8 mouse cellular contexts compared by ENCODE assay signal in the genomic region with DNA sequence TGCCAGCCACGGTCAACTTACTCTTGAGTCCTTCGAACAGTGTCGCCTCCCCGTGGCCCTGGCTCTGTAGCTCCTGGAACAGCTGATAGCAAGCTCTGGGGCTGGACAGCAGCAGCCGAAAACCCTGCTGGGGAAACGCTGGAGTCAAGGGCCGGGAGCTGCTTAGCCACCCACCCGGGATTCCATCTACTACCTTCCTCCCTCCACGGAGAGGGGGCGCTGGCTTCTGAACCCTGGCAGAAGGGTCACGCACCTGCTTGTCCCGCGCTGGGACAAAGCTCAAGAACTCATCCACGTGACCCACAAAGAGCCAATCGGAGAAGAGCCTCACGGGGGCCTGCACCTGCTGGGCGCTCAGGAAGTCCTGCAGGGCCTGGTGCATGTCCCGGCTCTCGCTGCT. TPM values are rescaled to one million over a fixed set of nuclear protein-coding genes. Genes with fewer than 3 reads are reported as not detected.
DNase-seq lines count a peak whose midpoint lies in the region; ATAC-seq and TF ChIP-seq lines count a peak whose summit lies in the region.

No protein-coding gene starts in this region.

- no peak overlapping the region for H3K4me3 ChIP-seq in C2C12 (ENCODE audit: insufficient read depth, poor library complexity, severe bottlenecking)
- peak overlapping the region; percentile 56 for H3K4me3 ChIP-seq in gastrocnemius, adult 2 months
- peak overlapping the region; percentile 14; the same call in 1 of the 2 replicates for H3K4me3 ChIP-seq in kidney, embryonic 16.5 days (ENCODE audit: low read length)

- no peak overlapping the region for H3K9ac ChIP-seq in kidney, embryonic 16.5 days (replicated peaks; ENCODE audit: low read length)

- no peaks in the 10 kb centered on the region for H3K79me3 ChIP-seq in C2C12 (ENCODE audit: low read depth)

- H3K9me3 ChIP-seq in kidney, embryonic 16.5 days (ENCODE audit: low read length), result no peaks in the 10 kb centered on the region

- H3K4me2 ChIP-seq in kidney, embryonic 16.5 days (replicated peaks; ENCODE audit: low read depth, low read length), result peak overlapping the region; percentile 50

- H3ac ChIP-seq in C2C12 (ENCODE audit: control insufficient read depth, insufficient read length, low read depth), result no peak overlapping the region

- DNase-seq in T-cell, adult 2 months (ENCODE audit: low spot score), result peak; percentile 59
- DNase-seq in gastrocnemius, adult 2 months, result peak; percentile 46
- peak; percentile 59 for DNase-seq in lung, postnatal 36 days
- DNase-seq in spleen, postnatal 36 days (ENCODE audit: low spot score in 2 of 2), result peak; percentile 65 to 71
- DNase-seq in layer of hippocampus, adult 8-10 months (ENCODE audit: low spot score in 2 of 2), result no peak
- DNase-seq in left cerebral cortex, adult 11 months (ENCODE audit: low spot score), result no peak

- no peaks in the 10 kb centered on the region for H3K27me3 ChIP-seq in C2C12 (ENCODE audit: control insufficient read depth, insufficient read depth, insufficient read length)
- H3K27me3 ChIP-seq in kidney, embryonic 16.5 days (ENCODE audit: insufficient read depth, low read length), result no peaks in the 10 kb centered on the region

- WGBS in kidney, embryonic 16.5 days, result 7% methylated on average over 19 of the region's 19 CpGs

- peak; percentile 44; the same call in 1 of the 2 replicates for ATAC-seq in kidney, embryonic 16.5 days (ENCODE audit: low FRiP score, low TSS enrichment)

- no peak for TF ChIP-seq CTCF in C2C12 (IDR thresholded peaks at IDR 0.05; ENCODE audit: control insufficient read depth, insufficient read depth, insufficient read length)
- TF ChIP-seq CTCF in gastrocnemius, adult 2 months (IDR thresholded peaks at IDR 0.05), result peak; percentile 24; the same call in 1 of the 2 replicates

- H3K4me1 ChIP-seq in kidney, embryonic 16.5 days (ENCODE audit: insufficient read depth, low read length), result peaks cover 9% of the 10 kb centered on the region; the same call in 1 of the 2 replicates

- no peak overlapping the region for H3K27ac ChIP-seq in gastrocnemius, adult 2 months
- no peak overlapping the region for H3K27ac ChIP-seq in kidney, embryonic 16.5 days (ENCODE audit: low read length)

- no peaks in the 10 kb centered on the region for H3K79me2 ChIP-seq in C2C12 (ENCODE audit: control insufficient read depth, insufficient read depth)

- intact Hi-C loops in gastrocnemius, adult 2 months (cut with DNase I), result no loop called here

- H3K36me3 ChIP-seq in C2C12 (ENCODE audit: control insufficient read depth, insufficient read depth), result no peaks in the 10 kb centered on the region
- no peaks in the 10 kb centered on the region for H3K36me3 ChIP-seq in kidney, embryonic 16.5 days (ENCODE audit: insufficient read depth, low read length)

TF ChIP-seq in C2C12, 6 proteins besides CTCF, POLR2A, EP300 and RAD21:
- peak; percentile 17 for TF ChIP-seq USF1 (IDR thresholded peaks at IDR 0.05; ENCODE audit: low read depth)
- TF ChIP-seq MAX (IDR thresholded peaks at IDR 0.05), result no peak

RNA-seq across cellular contexts. Expression of gene Padi6, which starts 7.9 kb away (rescaled TPM):
- polyA plus RNA-seq in C2C12 (2012; fragmentation: generic; extraction: Trizol), result not detected
- not detected for total RNA-seq in gastrocnemius, adult 2 months (2021)
- not detected in 2 replicates for polyA plus RNA-seq in kidney, embryonic 16.5 days (2015; fragmentation: Nextera tagmentation; extraction: Ambion mirVana)
- total RNA-seq in layer of hippocampus, adult 8-10 months (2022), result not detected

RNA-seq across cellular contexts. Expression of gene Padi4, which starts 23.7 kb away (rescaled TPM):
- 0.02 TPM for polyA plus RNA-seq in C2C12 (2012; fragmentation: generic; extraction: Trizol)
- total RNA-seq in gastrocnemius, adult 2 months (2021), result not detected
- 1.0 and 1.1 TPM in 2 replicates for polyA plus RNA-seq in kidney, embryonic 16.5 days (2015; fragmentation: Nextera tagmentation; extraction: Ambion mirVana)
- under 1 TPM in 1 of 4 experiments, not detected in 3; 0.18 TPM for total RNA-seq in layer of hippocampus, adult 8-10 months (2022)

RNA-seq across cellular contexts. Expression of gene Rcc2, which starts 50.0 kb away (rescaled TPM):
- 213 TPM for polyA plus RNA-seq in C2C12 (2012; fragmentation: generic; extraction: Trizol)
- total RNA-seq in gastrocnemius, adult 2 months (2021), result 1 to 10 TPM; 5.9 to 8.8 TPM
- polyA plus RNA-seq in kidney, embryonic 16.5 days (2015; fragmentation: Nextera tagmentation; extraction: Ambion mirVana), result 19.5 and 21.0 TPM in 2 replicates
- 10 to 100 TPM; 82.5 to 87.8 (median 85.0) TPM for total RNA-seq in layer of hippocampus, adult 8-10 months (2022)

Comparison
In these comparisons a context has a peak if more than half of its experiments do, and no peak if none do; other contexts are left out.
1. DNase-seq: peak in T-cell, adult 2 months (single experiment), gastrocnemius, adult 2 months (single experiment), lung, postnatal 36 days (single experiment) and spleen, postnatal 36 days (2 of 2); none in layer of hippocampus, adult 8-10 months (0 of 2) and left cerebral cortex, adult 11 months (single experiment).
2. RNA of gene Rcc2, which starts 50.0 kb away (total RNA-seq): 82.5 to 87.8 TPM in layer of hippocampus, adult 8-10 months; 5.9 to 8.8 TPM in gastrocnemius, adult 2 months; every median in the first group is over 4 times any median in the second.